Mouse (Mus musculus) stomach, postnatal 0 days (tissue): ENCODE data around the gene Pkmyt1. TPM values are rescaled to one million over a fixed set of nuclear protein-coding genes. Genes with fewer than 3 reads are reported as not detected.
A peak's percentile ranks its signal among the peaks of the same experiment; 100 is the strongest.

Experiments
- ATAC-seq: fragments of 200-750 bp; cut with Nextera tagmentation; 2 replicates; pipeline ENCODE4 v1.8.0; 2017; ENCODE audit not compliant: low FRiP score, low TSS enrichment
- DNase-seq: peaks from one replicate; pipeline ENCODE4 v3.0.0-alpha.2; 2016; ENCODE audit warnings: low spot score
- H3K27ac ChIP-seq: fragments of 300-500 bp; sonication (generic); replicated peaks from 2 replicates; pipeline ENCODE4 v1.5.1; 2014; ENCODE audit warnings: mild to moderate bottlenecking, control low read depth
- H3K27me3 ChIP-seq: fragments of 300-500 bp; sonication (generic); 2 replicates; pipeline ENCODE4 v1.6.1; 2014; ENCODE audit warnings: low read length; ENCODE audit not compliant: control insufficient read depth, insufficient read depth
- H3K36me3 ChIP-seq: fragments of 300-500 bp; sonication (generic); 2 replicates; pipeline ENCODE4 v1.6.1; 2014; ENCODE audit warnings: low read length, mixed read lengths; ENCODE audit not compliant: control insufficient read depth, insufficient read depth
- H3K4me1 ChIP-seq: fragments of 300-500 bp; sonication (generic); replicated peaks from 2 replicates; pipeline ENCODE4 v1.6.1; 2014; ENCODE audit warnings: antibody characterized with exemption; ENCODE audit not compliant: control insufficient read depth, insufficient read depth
- H3K4me2 ChIP-seq: fragments of 300-500 bp; sonication (generic); replicated peaks from 2 replicates; pipeline ENCODE4 v1.6.1; 2014; ENCODE audit warnings: low read depth, mild to moderate bottlenecking, control low read depth, moderate library complexity
- H3K4me3 ChIP-seq: fragments of 300-500 bp; sonication (generic); 2 replicates; pipeline ENCODE4 v1.5.1; 2014; ENCODE audit warnings: low read depth, low read length, control low read depth
- H3K9ac ChIP-seq: fragments of 300-500 bp; sonication (generic); 2 replicates; pipeline ENCODE4 v1.6.1; 2014; ENCODE audit warnings: mild to moderate bottlenecking, low read length, control low read depth, mixed read lengths
- H3K9me3 ChIP-seq: fragments of 300-500 bp; sonication (generic); 2 replicates; pipeline ENCODE4 v1.6.1; 2016; ENCODE audit warnings: low read length; ENCODE audit not compliant: control insufficient read depth
- CTCF ChIP-seq: IDR thresholded peaks from 2 replicates; pipeline ENCODE4 v1.5.1; 2016; ENCODE audit warnings: antibody characterized with exemption, low read depth, mild to moderate bottlenecking, moderate library complexity
- EP300 ChIP-seq: optimal IDR thresholded peaks from 2 replicates; pipeline ENCODE3; 2016; ENCODE audit warnings: antibody characterized with exemption
- WGBS: fragments of 180-500 bp; shearing (Covaris S2); extraction: QIAGEN DNeasy Blood & Tissue Kit; methylation state at CpG from one replicate; pipeline ENCODE4 v1.1.7; 2014; 5-methylcytosine and 5-hydroxymethylcytosine counted together
- polyA plus RNA-seq: library from polyadenylated mRNA; unstranded; fragments of >200 nt; fragmentation: Nextera tagmentation; extraction: Ambion mirVana; gene quantifications from 2 replicates; pipeline ENCODE4 v1.2.1, GENCODE M21; 2015

Pkmyt1 gene
- polyA plus RNA-seq, 1 experiment from 2014 or later, result 17.6 TPM

DNA sequence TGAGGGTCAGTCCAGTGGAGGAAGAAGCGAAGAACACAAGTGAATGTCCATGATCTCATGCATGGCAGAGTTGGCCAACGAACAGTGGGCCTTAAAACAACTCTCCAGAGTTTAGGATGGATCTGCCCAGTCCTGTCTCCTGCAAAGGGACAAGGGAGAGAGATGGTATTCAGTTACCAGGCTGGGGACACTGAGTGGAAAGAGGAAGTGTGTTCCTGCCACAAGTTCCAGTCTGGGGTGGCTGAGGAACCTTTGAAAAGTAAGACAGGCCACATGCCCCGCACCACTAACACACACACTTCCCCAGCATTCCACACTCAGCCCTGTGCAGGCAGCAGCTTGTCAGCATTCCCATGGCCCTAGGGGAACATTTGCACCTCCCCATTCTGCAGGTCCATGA, 20.6 kb downstream of the Pkmyt1 start:
- Histone ChIP-seq H3K4me1 (peaks cover 15% of the 10 kb centered on the region; the same call in 1 of the 2 replicates), H3K4me3 (no peak overlapping the region), H3K9me3 (no peaks in the 10 kb centered on the region), H3K27ac (no peak overlapping the region), H3K27me3 (peaks cover 6% of the 10 kb centered on the region; the same call in 1 of the 2 replicates), H3K4me2 (no peak overlapping the region), H3K9ac (no peak overlapping the region), H3K36me3 (no peaks in the 10 kb centered on the region)
- DNase-seq (no peak), ATAC-seq (no peak)
- TF ChIP-seq EP300, result no peak
- no peak for TF ChIP-seq CTCF
- 76% methylated on average over 3 of the region's 3 CpGs for WGBS

DNA sequence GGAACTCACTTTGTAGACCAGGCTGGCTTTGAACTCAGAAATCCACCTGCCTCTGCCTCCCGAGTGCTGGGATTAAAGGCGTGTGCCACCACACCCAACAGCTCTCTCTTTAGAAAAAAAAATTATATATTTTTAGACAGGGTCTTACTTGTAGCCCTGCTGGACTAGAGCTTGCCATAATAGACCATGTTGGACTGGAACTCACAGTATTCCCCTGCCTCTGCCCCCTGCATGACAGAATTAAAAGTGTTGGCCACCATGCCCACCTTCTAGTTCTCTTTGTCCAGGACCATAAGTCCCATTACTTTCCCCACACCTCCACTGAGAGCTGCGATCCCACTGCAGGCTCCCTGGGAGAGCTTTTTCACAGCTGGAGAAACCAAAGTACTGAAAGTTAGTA, 21.3 kb downstream of the Pkmyt1 start:
- Histone ChIP-seq H3K4me1 (peaks cover 12% of the 10 kb centered on the region; the same call in 1 of the 2 replicates), H3K9ac (no peak overlapping the region), H3K27ac (no peak overlapping the region), H3K9me3 (no peaks in the 10 kb centered on the region), H3K4me2 (no peak overlapping the region), H3K4me3 (no peak overlapping the region), H3K27me3 (peaks cover 6% of the 10 kb centered on the region; the same call in 1 of the 2 replicates), H3K36me3 (no peaks in the 10 kb centered on the region)
- no peak for ATAC-seq
- no peak for DNase-seq
- WGBS, result 83% methylated on average over 3 of the region's 3 CpGs
- no peak for TF ChIP-seq CTCF
- no peak for TF ChIP-seq EP300

DNA sequence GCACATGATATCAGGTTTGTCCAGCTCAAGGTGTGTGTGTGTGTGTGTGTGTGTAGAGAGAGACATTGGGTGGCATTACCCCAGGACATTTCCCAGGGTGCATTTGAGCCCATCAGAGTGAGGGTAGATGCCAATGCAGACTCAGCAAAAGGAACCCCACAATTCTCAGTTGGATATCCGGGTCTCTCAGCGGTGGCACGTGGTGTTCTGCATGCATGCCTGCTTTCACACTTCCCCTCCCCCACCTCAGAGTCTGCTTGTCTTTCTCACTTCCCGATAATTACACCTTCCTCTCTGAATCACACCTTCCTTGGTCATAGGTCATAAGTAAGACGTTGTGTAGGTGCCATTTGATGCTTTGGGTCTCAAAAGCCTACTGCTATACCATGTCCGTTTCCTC, 21.9 kb downstream of the Pkmyt1 start:
- no peak overlapping the region for H3K27ac ChIP-seq
- peaks cover 4% of the 10 kb centered on the region; the same call in 1 of the 2 replicates for H3K36me3 ChIP-seq
- H3K9me3 ChIP-seq, result no peaks in the 10 kb centered on the region
- no peak for DNase-seq
- no peak overlapping the region for H3K4me3 ChIP-seq
- peaks cover 12% of the 10 kb centered on the region; the same call in 1 of the 2 replicates for H3K4me1 ChIP-seq
- H3K4me2 ChIP-seq, result no peak overlapping the region
- WGBS, result 37% methylated on average over 6 of the region's 6 CpGs
- H3K27me3 ChIP-seq, result peaks cover 6% of the 10 kb centered on the region; the same call in 1 of the 2 replicates
- TF ChIP-seq CTCF (no peak), EP300 (no peak)
- no peak overlapping the region for H3K9ac ChIP-seq
- no peak for ATAC-seq

DNA sequence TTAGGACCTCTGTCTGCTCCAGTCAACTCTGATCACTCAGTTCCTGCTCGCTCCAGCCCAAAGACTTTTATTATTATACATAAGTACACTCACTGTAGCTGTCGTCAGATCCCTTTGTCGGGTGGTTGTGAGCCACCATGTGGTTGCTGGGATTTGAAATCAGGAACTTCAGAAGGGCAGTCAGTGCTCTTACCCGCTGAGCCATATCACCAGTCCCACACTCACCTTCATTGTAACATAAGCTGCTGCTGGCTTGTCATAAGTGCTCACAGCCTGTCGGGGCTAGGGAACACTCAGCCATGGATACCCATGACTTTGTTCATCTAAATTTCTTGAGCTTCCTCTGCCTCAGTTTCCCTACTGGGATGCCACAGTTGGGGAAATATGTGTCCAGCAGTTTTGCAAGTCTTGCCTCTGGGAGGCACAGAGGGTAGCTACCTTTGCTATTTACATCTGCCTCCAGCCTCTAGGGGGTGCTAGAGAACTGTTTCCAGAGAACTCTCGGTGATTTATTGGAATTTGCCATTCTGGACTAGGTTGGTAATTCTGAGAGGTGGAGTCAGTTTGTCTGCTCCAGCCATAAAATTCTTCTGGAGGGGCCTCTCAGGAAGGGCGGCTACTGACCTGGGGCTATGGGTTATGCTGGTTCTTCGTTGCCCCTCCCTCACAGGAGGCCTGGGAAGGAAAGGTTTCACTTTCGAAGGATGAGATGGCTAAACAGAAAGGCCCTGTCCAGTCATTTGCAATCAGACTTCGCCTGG, 22.7 kb downstream of the Pkmyt1 start:
- Histone ChIP-seq H3K27me3 (peaks cover 4% of the 10 kb centered on the region; the same call in 1 of the 2 replicates), H3K4me3 (peak overlapping the region; percentile 14; the same call in 1 of the 2 replicates), H3K9me3 (no peaks in the 10 kb centered on the region), H3K36me3 (peaks cover 10% of the 10 kb centered on the region; the same call in 1 of the 2 replicates), H3K9ac (peak overlapping the region; percentile 45; the same call in 1 of the 2 replicates), H3K27ac (0 out of 2 replicates have a peak overlapping the region, but pooled peaks have one; percentile 20), H3K4me2 (peak overlapping the region; percentile 43), H3K4me1 (peaks cover 12% of the 10 kb centered on the region; the same call in 1 of the 2 replicates)
- TF ChIP-seq CTCF (peak; percentile 87), EP300 (no peak)
- 31% methylated on average over 10 of the region's 10 CpGs for WGBS
- DNase-seq (peak; percentile 67), ATAC-seq (no peak)

DNA sequence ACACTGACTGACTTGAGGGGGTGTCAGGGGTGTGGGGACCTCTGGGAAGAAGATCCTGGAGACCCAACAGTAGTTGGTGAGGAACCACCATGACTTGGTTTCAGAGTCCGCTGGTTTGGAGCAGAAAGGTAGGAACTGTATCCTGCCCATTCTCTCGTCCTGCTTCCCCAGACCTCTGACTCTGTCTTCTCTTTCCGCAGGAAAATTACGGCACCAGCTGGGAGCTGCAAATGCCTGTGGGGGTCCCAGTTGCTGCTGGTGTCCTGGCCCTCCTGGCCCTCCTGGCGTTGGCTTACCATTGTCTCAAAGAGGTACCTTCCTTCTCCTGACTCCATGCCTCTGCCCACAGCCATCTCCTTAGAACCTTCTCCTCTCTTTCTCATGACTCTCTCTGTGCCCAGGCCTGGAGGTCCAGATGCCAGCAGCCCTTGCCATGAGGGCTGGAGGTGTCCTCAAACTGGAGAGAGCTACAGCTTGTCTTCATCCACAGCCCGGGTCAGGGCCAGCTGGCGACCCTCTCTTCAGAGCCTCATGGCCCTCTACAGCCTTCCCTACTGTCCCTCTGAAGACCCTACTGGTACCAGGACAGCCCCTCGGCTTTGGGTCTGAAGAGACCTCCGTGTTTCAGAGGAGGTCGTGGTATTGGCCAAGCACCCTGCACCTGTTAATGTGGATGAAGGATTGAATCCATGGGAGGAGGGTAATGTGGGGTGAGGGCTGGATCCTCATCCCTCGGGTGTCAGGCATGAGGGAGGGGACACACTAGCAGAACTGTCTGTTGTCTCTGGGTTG, 23.5 kb downstream of the Pkmyt1 start:
- no peaks in the 10 kb centered on the region for H3K9me3 ChIP-seq
- H3K4me1 ChIP-seq, result peaks cover 12% of the 10 kb centered on the region; the same call in 1 of the 2 replicates
- 78% methylated on average over 11 of the region's 11 CpGs for WGBS
- TF ChIP-seq EP300, result no peak
- no peak for TF ChIP-seq CTCF
- no peak for ATAC-seq
- peaks cover 10% of the 10 kb centered on the region; the same call in 1 of the 2 replicates for H3K36me3 ChIP-seq
- H3K4me2 ChIP-seq, result peak overlapping the region; percentile 43
- H3K27me3 ChIP-seq, result peaks cover 4% of the 10 kb centered on the region; the same call in 1 of the 2 replicates
- H3K4me3 ChIP-seq, result peak overlapping the region; percentile 14; the same call in 1 of the 2 replicates
- no peak for DNase-seq
- peak overlapping the region; percentile 45; the same call in 1 of the 2 replicates for H3K9ac ChIP-seq
- H3K27ac ChIP-seq, result 0 out of 2 replicates have a peak overlapping the region, but pooled peaks have one; percentile 20
